Mouse (Mus musculus): ENCODE measurements around the gene Tpm4.
A peak's percentile ranks its signal among the peaks of the same experiment; 100 is the strongest.
"Not testable (repeated sequence)": the region's sequence is repeated elsewhere in the genome, so short reads cannot be mapped to it uniquely, and the experiment has no call there.

The Tpm4 gene

GRCm38 (mm10) chr8:72134756-72135445 lies at the start of gene Tpm4:
Tpm4 (plus strand) TSS chr8:72134975.
- peak; percentile 22 for DNase-seq (ENCODE audit: low spot score)

GRCm38 (mm10) chr8:72087611-72088010 lies 47.2 kb upstream of the Tpm4 start:
- not testable (repeated sequence) for DNase-seq (ENCODE audit: low spot score)

DNA sequence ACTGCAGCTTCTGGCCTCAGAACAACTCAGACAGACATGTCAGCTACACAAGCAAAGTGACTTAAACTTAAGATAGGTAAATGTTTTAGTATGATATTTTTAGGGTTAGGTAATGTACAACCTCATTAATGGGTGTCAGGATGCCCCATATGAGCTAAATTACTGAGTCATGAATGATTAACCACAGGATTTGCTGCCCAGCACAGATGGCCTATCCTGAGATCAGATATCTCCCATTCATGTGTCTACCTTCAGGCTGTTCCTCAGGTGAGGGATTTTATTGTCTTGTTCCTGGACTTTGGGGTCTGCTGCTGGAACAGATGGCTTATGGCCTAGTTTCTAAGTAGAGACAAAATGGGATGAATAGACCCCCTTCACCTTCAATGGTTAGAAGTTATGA lies 38.1 kb upstream of the Tpm4 start:
- not testable (repeated sequence) for DNase-seq (ENCODE audit: low spot score)

DNA sequence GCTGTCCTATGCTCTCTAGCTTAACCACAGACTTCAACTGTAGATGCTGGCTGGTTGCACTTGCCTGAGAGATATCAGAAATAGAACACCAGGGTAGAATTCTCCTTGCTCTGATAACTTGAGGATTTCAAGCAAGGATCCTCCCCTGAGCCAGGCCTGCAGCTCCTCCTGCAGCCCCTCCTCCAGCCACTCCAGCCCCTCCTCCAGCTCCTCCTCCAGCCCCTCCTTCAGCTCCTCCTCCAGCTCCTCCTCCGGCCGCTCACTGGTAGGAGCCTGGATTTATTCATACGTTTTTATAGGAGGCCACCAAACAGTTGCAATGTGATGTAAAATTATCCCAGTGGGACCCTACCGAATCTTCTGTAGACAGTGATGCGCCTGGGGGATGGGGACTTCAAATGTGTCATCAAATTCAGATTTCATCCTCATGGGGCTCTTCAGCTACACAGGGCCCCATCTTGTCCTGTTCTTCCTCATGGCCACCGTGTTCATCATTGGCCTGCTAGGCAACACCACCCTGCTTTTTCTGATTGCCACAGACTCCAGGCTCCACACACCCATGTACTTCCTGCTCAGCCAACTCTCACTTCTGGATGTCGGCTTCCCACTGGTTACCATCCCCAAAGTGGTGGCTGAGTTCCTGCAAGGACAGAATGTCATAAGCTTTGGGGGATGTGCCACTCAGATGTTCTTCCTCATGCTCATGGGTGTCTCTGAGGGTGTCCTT lies 35.2 kb upstream of the Tpm4 start:
- DNase-seq (ENCODE audit: low spot score), result not testable (repeated sequence)

DNA sequence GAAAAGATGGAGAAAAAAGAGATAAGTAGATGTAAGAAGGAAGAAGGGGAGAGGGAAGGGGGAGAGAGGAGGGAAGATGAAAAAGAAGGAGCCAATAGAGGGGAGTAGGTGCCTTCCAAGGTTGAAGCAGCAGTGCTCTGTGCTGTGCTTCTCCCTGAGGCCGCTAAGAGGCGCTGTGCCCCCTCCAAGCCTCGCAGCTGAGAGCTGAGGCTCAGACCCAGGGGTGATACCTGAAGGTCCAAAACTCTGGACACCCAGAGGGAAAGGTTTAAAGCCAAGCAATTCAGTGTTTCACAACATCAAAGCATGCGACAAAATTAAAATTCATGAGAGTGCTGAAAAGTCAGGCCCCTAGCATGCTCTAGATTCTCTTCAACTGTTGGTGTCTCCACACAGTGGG lies 29.6 kb upstream of the Tpm4 start:
- no peak for DNase-seq (ENCODE audit: low spot score)

GRCm38 (mm10) chr8:72106740-72107139 lies 28.0 kb upstream of the Tpm4 start, which contains the start of gene Olfr374:
Olfr374 (plus strand) TSS chr8:72107040.
- no peak for DNase-seq (ENCODE audit: low spot score)

DNA sequence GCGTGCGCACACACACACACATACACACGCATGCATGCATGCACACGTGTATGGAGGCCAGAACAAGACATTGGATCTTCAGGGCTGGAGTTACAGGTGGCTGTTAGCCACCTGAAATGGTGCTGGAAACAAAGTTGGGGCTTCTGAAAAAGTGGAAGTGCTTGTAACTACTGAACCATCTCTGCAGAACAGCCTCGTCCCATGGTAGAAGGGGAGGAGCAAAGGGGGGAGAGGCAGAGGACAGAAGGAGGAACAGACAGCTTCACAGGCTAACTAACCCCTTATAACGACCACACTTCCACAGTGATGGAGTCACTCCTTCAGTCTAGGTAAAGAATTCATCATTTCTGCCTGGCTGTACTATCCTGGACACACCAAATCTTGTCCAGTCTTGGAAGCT lies 23.9 kb upstream of the Tpm4 start:
- DNase-seq (ENCODE audit: low spot score), result peak; percentile 23

GRCm38 (mm10) chr8:72112486-72112885 lies 22.3 kb upstream of the Tpm4 start:
- DNase-seq (ENCODE audit: low spot score), result no peak

- no peak for DNase-seq (ENCODE audit: low spot score)
Observed at GRCm38 (mm10) chr8:72115202-72115601, 19.6 kb upstream of the Tpm4 start.

DNA sequence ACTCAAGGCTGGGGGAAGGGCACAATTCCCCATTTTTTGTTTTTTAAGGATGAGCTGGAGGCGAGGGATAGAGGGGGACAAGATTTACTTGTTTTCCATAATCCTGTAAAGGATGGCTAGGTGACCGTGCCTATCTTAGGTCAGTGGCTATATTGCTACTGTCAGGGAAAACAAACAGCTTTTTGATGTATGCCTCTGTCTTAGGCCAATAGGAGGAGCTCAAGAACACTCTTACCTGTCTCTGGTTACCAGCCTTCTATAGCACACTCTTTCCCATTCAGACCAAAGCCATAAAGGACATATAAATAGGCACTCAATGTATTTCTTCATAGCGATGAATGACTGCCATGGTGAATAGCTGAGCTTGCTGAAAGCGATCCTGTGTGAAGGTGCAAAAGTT lies 16.2 kb upstream of the Tpm4 start:
- no peak for DNase-seq (ENCODE audit: low spot score)

- DNase-seq (ENCODE audit: low spot score), result not testable (repeated sequence)
Observed at GRCm38 (mm10) chr8:72121486-72121885, 13.3 kb upstream of the Tpm4 start.

- DNase-seq (ENCODE audit: low spot score), result no peak
Observed at GRCm38 (mm10) chr8:72121997-72122396, 12.8 kb upstream of the Tpm4 start.

GRCm38 (mm10) chr8:72127834-72128233 lies 6.9 kb upstream of the Tpm4 start:
- no peak for DNase-seq (ENCODE audit: low spot score)

DNA sequence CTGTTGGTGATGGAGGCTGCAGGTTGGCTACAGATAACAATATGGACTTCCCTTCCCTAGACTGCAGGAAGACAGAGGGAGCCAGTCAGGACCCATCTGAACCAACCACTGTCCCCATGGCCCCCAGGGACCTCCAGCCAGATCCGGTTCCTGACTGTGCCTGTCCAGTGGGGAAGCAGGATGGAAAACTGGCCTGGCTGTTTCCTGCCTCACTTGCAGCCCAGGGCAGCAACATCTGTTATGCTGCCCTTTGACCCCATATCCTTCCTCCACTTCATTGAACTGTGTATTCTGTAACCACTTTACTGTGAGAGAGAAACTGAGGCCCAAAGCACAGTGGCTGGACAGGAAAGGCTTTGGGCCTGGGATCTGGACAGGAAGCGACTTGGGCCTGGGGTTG lies 3.5 kb upstream of the Tpm4 start:
- no peak for DNase-seq (ENCODE audit: low spot score)

- no peak for DNase-seq (ENCODE audit: low spot score)
Observed at GRCm38 (mm10) chr8:72131901-72132300, 2.9 kb upstream of the Tpm4 start.

DNA sequence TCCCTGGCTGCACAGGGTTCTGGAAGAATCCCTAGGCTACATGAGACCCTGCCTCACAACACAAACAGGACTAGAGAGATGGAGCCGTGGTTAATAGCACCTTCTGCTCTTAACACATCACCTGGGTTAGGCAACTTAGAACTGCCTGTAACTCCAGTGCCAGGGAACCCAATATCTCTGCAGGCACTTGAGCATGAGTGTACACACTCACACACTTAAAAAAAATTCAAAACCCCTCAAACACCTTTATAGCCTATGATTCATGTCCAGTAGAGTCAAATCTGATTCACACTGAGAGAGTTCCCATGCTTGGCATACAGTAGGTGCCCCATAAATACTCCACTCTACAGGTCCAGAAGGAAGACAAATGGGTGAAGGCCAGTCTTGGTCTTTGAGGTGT lies 2.4 kb upstream of the Tpm4 start:
- DNase-seq (ENCODE audit: low spot score), result no peak

DNA sequence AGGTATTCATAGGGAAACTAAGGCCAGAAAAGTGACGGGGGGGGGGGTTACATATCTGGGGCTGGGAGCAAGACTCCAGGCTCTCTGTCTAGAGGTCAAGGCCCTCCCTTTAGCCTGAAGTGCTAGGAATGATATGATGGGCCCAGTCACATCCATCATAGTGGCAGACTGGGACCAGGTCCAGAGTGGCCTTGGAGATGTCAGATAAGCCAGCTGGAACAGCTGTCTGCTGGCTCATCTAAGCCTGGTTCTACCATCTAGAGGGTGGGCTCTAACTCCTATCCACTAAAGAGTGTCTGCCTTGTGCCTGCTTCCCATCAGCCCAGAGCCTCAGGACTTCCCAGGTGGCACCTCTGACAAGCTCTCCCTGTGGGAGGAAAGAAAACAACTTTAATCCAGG lies 1.9 kb upstream of the Tpm4 start:
- no peak for DNase-seq (ENCODE audit: low spot score)

GRCm38 (mm10) chr8:72133507-72133906 lies 1.3 kb upstream of the Tpm4 start:
- no peak for DNase-seq (ENCODE audit: low spot score)

GRCm38 (mm10) chr8:72135446-72136301 lies 899 bp downstream of the Tpm4 start:
- DNase-seq (ENCODE audit: low spot score), result no peak

DNA sequence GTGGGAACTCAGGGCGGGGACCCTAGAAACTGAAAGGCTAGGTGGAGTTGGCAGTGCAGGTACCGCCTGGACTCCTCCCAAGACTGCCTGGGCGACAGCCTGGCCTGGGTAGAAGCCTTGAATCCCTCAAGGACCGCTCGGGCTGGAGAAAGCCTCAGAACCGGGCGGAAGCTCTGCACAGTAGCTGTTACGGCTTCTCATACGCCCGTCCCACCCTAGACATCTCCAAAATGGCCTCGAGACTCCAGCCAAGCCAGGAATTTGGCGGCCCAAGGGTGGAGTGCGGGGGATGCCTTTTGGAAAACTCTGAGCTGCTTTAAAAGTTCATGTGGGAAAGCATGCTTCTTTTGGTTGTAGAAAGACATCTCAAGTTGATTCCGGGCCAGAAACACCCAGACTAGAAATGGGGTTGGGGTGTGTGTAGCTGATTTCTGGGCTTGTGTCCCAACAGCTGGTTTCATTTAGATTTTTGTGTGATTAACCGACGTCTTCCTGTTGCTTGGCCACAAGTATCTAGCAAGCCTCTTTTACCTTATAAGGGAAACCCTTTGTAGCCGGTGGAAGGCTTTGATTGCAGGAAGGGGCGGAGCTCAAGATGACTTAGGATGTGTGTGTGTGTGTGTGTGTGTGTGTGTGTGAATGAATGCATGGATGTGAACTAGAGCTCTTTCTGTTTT lies 1.7 kb downstream of the Tpm4 start:
- DNase-seq (ENCODE audit: low spot score), result peak; percentile 16

DNA sequence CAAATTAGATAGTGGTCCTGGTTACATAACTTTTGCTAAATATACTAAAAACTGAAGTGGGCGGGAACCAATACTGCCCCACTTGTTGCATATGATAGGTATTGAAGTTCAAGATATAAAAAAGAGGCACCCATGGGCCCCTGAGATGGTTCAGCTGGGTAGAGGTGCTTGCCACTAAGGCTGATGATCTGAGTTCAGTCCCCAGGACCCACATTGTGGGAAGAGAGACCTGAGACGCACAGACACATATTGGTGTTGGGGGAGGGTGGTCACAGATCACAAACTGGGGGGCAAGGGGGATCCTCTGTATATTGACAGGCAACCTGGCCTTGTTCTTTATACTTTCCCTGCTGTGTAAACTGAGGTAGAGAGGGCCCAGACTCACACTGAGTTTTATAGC lies 2.7 kb downstream of the Tpm4 start:
- no peak for DNase-seq (ENCODE audit: low spot score)

DNA sequence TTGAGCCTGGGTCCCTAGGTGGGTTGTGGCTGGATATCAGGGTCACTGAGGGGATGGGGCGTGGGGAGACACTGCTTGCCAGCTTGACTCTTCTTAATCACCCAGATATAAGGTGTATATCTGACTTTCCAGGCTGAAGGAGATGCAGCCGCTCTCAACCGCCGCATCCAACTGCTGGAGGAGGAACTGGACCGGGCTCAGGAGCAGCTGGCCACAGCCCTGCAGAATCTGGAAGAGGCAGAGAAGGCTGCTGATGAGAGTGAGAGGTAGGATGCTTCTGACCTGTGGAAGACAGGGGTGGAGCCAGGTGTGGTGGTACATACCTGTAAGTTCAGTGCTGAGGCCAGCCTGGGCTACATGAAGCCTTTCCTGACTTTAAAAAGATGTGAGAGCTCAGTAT lies 3.7 kb downstream of the Tpm4 start:
- no peak for DNase-seq (ENCODE audit: low spot score)
